In genomic region chr3:103405871-103406765, GRCm38 (mm10) we compare ENCODE assay signal across 12 mouse cellular contexts.
DNase-seq lines count a peak whose midpoint lies in the region; ATAC-seq and TF ChIP-seq lines count a peak whose summit lies in the region.
"Had no signal": no experiment of that assay in that cellular context is flagged by ENCODE, and none has a peak within 500 bp of the region (broad histone marks: within the 10 kb centered on the region; RNA-seq: fewer than 3 reads in every experiment).

No protein-coding gene starts in this region.

- H3K4me3 ChIP-seq in intestine, postnatal 0 days (ENCODE audit: low read depth, low read length), result no peak overlapping the region
- no peak overlapping the region for H3K4me3 ChIP-seq in intestine, embryonic 15.5 days (replicated peaks)
- H3K4me3 ChIP-seq in myocyte, result no peak overlapping the region
- H3K4me3 ChIP-seq in layer of hippocampus, adult 2 months, result no peak overlapping the region
- H3K4me3 ChIP-seq: liver, embryonic 13.5 days; midbrain, embryonic 10.5 days had no signal

- H3K4me1 ChIP-seq in intestine, postnatal 0 days (replicated peaks; ENCODE audit: control insufficient read depth, insufficient read depth, low read length), result no peaks in the 10 kb centered on the region
- H3K4me1 ChIP-seq in intestine, embryonic 15.5 days (replicated peaks), result no peaks in the 10 kb centered on the region
- H3K4me1 ChIP-seq: liver, embryonic 13.5 days had no signal

- no peak for TF ChIP-seq CTCF in intestine, postnatal 0 days (IDR thresholded peaks at IDR 0.05; ENCODE audit: low read depth)
- TF ChIP-seq CTCF in layer of hippocampus, adult 2 months (conservative IDR thresholded peaks at IDR 0.05), result no peak

- no peak overlapping the region for H3ac ChIP-seq in myocyte (ENCODE audit: control insufficient read depth, insufficient read length)

- H3K27me3 ChIP-seq in intestine, postnatal 0 days (replicated peaks; ENCODE audit: control insufficient read depth, insufficient read depth, low read length), result no peaks in the 10 kb centered on the region
- H3K27me3 ChIP-seq in intestine, embryonic 15.5 days (replicated peaks), result no peaks in the 10 kb centered on the region
- H3K27me3 ChIP-seq in myocyte (ENCODE audit: control insufficient read depth, insufficient read depth, insufficient read length), result no peaks in the 10 kb centered on the region
- H3K27me3 ChIP-seq: liver, embryonic 13.5 days had no signal

- no peak overlapping the region for H3K27ac ChIP-seq in intestine, postnatal 0 days (ENCODE audit: low read depth, low read length)
- H3K27ac ChIP-seq in intestine, embryonic 15.5 days, result no peak overlapping the region
- H3K27ac ChIP-seq in layer of hippocampus, adult 2 months, result no peak overlapping the region
- H3K27ac ChIP-seq: liver, embryonic 13.5 days; midbrain, embryonic 10.5 days had no signal

- ATAC-seq in intestine, postnatal 0 days, result 0 out of 2 replicates have a peak, but pooled peaks have one; percentile 36
- no peak for ATAC-seq in intestine, embryonic 15.5 days

- no peaks in the 10 kb centered on the region for H3K36me3 ChIP-seq in intestine, postnatal 0 days (ENCODE audit: control insufficient read depth, insufficient read depth)
- no peaks in the 10 kb centered on the region for H3K36me3 ChIP-seq in intestine, embryonic 15.5 days
- no peaks in the 10 kb centered on the region for H3K36me3 ChIP-seq in myocyte (ENCODE audit: control insufficient read depth, insufficient read depth)
- H3K36me3 ChIP-seq: G1E; liver, embryonic 13.5 days; midbrain, embryonic 10.5 days had no signal

- peak; percentile 45 for DNase-seq in CD4-positive, CD25-positive, alpha-beta regulatory T cell, adult 2 months (ENCODE audit: low read depth, low spot score)
- DNase-seq in adrenal gland, adult 8-10 months, result peak; percentile 46
- DNase-seq in layer of hippocampus, adult 2 months (ENCODE audit: low spot score in 2 of 2), result no peak
- no peak for DNase-seq in thymus, postnatal 10 days (ENCODE audit: low spot score in 2 of 2)
- DNase-seq: kidney, adult 18-20 months; liver, embryonic 13.5 days; thymus, adult 2 months had no signal

- H3K4me2 ChIP-seq in intestine, postnatal 0 days (replicated peaks; ENCODE audit: low read depth), result no peak overlapping the region
- no peak overlapping the region for H3K4me2 ChIP-seq in intestine, embryonic 15.5 days (replicated peaks)
- peak overlapping the region; percentile 55 for H3K4me2 ChIP-seq in myocyte (ENCODE audit: low read depth)
- H3K4me2 ChIP-seq: liver, embryonic 13.5 days had no signal

- no peak for TF ChIP-seq POLR2A in myocyte (IDR thresholded peaks at IDR 0.05; ENCODE audit: insufficient read length, low read depth)

- no peak overlapping the region for H3K9ac ChIP-seq in intestine, postnatal 0 days (ENCODE audit: low read depth, low read length)
- no peak overlapping the region for H3K9ac ChIP-seq in intestine, embryonic 15.5 days
- H3K9ac ChIP-seq: liver, embryonic 13.5 days had no signal

- WGBS in intestine, postnatal 0 days, result 62% methylated on average over 11 of the region's 11 CpGs
- WGBS in intestine, embryonic 15.5 days, result 72% methylated on average over 11 of the region's 11 CpGs

- no peaks in the 10 kb centered on the region for H3K9me3 ChIP-seq in intestine, postnatal 0 days (ENCODE audit: control insufficient read depth)
- no peaks in the 10 kb centered on the region for H3K9me3 ChIP-seq in intestine, embryonic 15.5 days
- H3K9me3 ChIP-seq: G1E; liver, embryonic 13.5 days; midbrain, embryonic 10.5 days had no signal

- no peaks in the 10 kb centered on the region for H3K79me2 ChIP-seq in myocyte (ENCODE audit: control insufficient read depth, insufficient read depth)

TF ChIP-seq in myocyte, 11 proteins besides CTCF, POLR2A, EP300 and RAD21:
- TF ChIP-seq USF1 (IDR thresholded peaks at IDR 0.05; ENCODE audit: low read depth), result peak; percentile 25
- TF ChIP-seq MYOD1 (IDR thresholded peaks at IDR 0.05; ENCODE audit: control insufficient read depth in 1 of 3, insufficient read length in 2 of 3, low read depth in 2 of 3), result no peak

Comparison
In these comparisons a context has a peak if more than half of its experiments do, and no peak if none do; other contexts are left out.
1. DNase-seq: peak in CD4-positive, CD25-positive, alpha-beta regulatory T cell, adult 2 months (single experiment) and adrenal gland, adult 8-10 months (single experiment); none in layer of hippocampus, adult 2 months (0 of 2) and thymus, postnatal 10 days (0 of 2).